Mouse (Mus musculus) midbrain, embryonic 10.5 days (tissue): ENCODE data around the gene Tmem156. TPM values are rescaled to one million over a fixed set of nuclear protein-coding genes. Genes with fewer than 3 reads are reported as not detected.

Source experiments
- DNase-seq: peaks from one replicate; pipeline ENCODE4 v3.0.0-alpha.2; 2017; ENCODE audit warnings: low spot score
- H3K27ac ChIP-seq: fragments of 300-500 bp; sonication (generic); replicated peaks from 2 replicates; pipeline ENCODE4 v1.5.1; 2016; ENCODE audit warnings: mild to moderate bottlenecking
- H3K27me3 ChIP-seq: fragments of 300-500 bp; sonication (generic); 2 replicates; pipeline ENCODE4 v1.6.1; 2016; ENCODE audit warnings: low read depth, mild to moderate bottlenecking; ENCODE audit not compliant: poor library complexity, severe bottlenecking
- H3K36me3 ChIP-seq: fragments of 300-500 bp; sonication (generic); 2 replicates; pipeline ENCODE4 v1.6.1; 2016; ENCODE audit warnings: mild to moderate bottlenecking, moderate library complexity
- H3K4me1 ChIP-seq: fragments of 300-500 bp; sonication (generic); 2 replicates; pipeline ENCODE4 v1.6.1; 2016
- H3K4me3 ChIP-seq: fragments of 300-500 bp; sonication (generic); 2 replicates; pipeline ENCODE4 v1.5.1; 2016; ENCODE audit warnings: mild to moderate bottlenecking, moderate library complexity
- H3K9me3 ChIP-seq: fragments of 300-500 bp; sonication (generic); replicated peaks from 2 replicates; pipeline ENCODE4 v1.6.1; 2016; ENCODE audit warnings: mild to moderate bottlenecking
- WGBS: fragments of 180-500 bp; shearing (Covaris S2); methylation state at CpG from one replicate; pipeline ENCODE4 v1.1.7; 2016; 5-methylcytosine and 5-hydroxymethylcytosine counted together
- polyA plus RNA-seq: library from polyadenylated mRNA; unstranded; fragments of >200 nt; fragmentation: Nextera tagmentation; extraction: Ambion mirVana; gene quantifications from 2 replicates; pipeline ENCODE4 v1.2.1, GENCODE M21; 2016

The Tmem156 gene
- polyA plus RNA-seq, 1 experiment from 2014 or later = not detected

DNA sequence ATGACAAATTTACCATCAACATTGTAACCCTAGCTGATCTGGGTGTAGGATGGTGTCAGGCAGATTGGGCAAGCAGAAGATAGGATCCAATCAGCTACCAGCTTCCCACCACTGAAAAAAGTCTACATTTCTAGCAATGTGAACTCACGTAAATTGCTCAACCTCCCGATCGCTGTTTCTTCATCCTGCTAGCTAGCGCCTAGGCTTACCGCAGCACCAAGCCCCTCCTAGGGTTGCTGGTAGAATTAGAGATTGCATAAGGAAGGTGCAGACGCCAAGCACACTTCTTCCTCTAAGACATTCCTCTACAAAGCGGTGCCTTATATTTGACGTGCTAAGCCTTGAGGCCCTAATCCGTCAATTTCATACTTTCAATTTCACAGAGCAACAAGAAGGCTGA is 53.6 kb downstream of the Tmem156 start:
- H3K27ac ChIP-seq = no peak overlapping the region

DNA sequence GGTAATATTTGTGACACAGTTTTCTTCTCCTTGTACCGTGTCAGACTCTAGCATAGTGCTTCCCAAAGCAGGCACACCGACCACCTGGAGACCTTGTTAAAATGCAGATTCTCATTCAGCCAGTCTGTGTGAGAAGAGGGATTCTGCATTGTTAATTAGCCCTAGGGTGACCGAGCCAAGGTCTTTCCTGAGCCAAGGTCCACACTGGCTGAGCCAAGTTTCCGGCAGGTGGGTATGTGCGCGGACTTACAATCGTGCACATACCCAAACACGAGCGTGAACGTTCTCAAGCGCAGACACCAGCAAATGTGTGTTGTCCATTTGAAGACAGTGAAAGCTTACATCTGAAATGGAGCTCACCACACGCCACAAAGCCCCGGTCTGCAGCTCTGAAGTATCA is 55.3 kb downstream of the Tmem156 start:
- H3K4me1 ChIP-seq = no peaks in the 10 kb centered on the region
- DNase-seq = no peak
- H3K27ac ChIP-seq = no peak overlapping the region
- no peaks in the 10 kb centered on the region for H3K9me3 ChIP-seq
- no peaks in the 10 kb centered on the region for H3K36me3 ChIP-seq
- 78% methylated on average over 13 of the region's 13 CpGs for WGBS
- H3K27me3 ChIP-seq = no peaks in the 10 kb centered on the region
- H3K4me3 ChIP-seq = no peak overlapping the region

More for the DNA sequence above, 53.6 kb downstream of the Tmem156 start:
- Histone ChIP-seq H3K27me3 (no peaks in the 10 kb centered on the region), H3K4me1 (no peaks in the 10 kb centered on the region), H3K4me3 (no peak overlapping the region), H3K36me3 (no peaks in the 10 kb centered on the region), H3K9me3 (no peaks in the 10 kb centered on the region)
- no peak for DNase-seq
- WGBS = 86% methylated on average over 9 of the region's 9 CpGs

- WGBS = 51% methylated on average over 9 of the region's 9 CpGs
- Histone ChIP-seq H3K9me3 (no peaks in the 10 kb centered on the region), H3K4me1 (0 out of 2 replicates have a peak, but pooled peaks cover 3% of the 10 kb centered on the region), H3K4me3 (no peak overlapping the region), H3K27me3 (no peaks in the 10 kb centered on the region), H3K27ac (no peak overlapping the region), H3K36me3 (no peaks in the 10 kb centered on the region)
- DNase-seq = no peak
Observed at GRCm38 (mm10) chr5:65028019-65028418, 63.9 kb downstream of the Tmem156 start.

DNA sequence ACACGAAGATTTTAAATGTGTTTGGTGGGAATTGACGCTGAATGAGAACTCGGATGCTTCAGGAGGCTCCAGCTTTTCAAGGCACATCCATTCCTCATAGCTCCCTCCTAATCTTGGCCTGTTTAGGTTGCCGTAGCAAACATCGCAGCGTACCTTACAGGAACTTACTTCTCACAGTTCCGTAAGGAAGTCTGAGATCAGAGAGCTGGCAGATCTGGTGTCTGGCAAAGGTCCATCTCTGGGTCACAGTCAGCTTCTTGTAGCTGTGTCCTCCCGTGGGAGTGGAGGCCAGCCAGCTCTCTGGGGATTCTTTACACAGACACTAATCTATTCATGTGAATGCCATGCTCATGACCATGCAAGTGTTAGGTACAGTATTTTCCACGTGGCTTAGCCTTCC is 65.2 kb downstream of the Tmem156 start:
- no peak for DNase-seq
- H3K4me1 ChIP-seq = 0 out of 2 replicates have a peak, but pooled peaks cover 3% of the 10 kb centered on the region
- H3K27ac ChIP-seq = no peak overlapping the region
- 82% methylated on average over 9 of the region's 9 CpGs for WGBS
- H3K9me3 ChIP-seq = no peaks in the 10 kb centered on the region
- no peak overlapping the region for H3K4me3 ChIP-seq
- no peaks in the 10 kb centered on the region for H3K27me3 ChIP-seq
- no peaks in the 10 kb centered on the region for H3K36me3 ChIP-seq

DNA sequence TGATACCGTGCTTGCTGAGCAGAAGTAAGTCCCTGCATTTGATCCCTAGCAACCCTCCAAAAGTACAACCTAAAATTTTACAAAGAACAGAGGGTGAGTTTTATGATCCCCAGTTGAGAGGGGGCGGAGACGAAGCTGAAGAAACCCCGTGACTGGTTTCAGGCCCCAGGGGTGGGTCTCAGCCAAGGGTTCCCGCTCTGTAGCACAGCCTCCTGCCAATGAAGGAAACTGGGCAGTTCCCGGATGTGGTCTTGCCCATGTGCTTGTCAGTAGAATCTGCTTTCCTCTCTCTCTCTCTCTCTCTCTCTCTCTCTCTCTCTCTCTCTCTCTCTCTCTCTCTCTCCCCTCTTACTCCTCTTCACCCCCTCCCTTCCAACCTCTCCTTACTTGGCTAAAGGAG is 66.0 kb downstream of the Tmem156 start:
- Histone ChIP-seq H3K27ac (no peak overlapping the region), H3K4me3 (no peak overlapping the region), H3K9me3 (no peaks in the 10 kb centered on the region), H3K36me3 (no peaks in the 10 kb centered on the region), H3K27me3 (no peaks in the 10 kb centered on the region), H3K4me1 (0 out of 2 replicates have a peak, but pooled peaks cover 3% of the 10 kb centered on the region)
- 68% methylated on average over 6 of the region's 6 CpGs for WGBS
- DNase-seq = no peak

DNA sequence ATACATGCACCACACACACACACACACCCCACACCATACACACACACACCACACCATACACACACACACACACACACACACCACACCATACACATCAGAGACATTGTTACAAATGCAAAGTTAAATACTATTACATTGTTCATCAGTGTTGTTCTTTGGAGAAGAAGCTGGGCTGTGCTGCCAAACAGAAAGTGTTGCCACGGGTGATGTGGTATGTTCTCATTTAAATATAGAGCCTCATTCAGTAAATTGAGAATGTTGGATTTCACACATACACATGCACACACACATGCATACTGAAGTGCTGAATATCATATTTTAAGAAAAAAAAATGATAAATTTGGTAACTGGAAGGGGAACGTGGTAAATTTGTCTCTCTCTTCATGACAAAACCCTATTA is 67.3 kb downstream of the Tmem156 start:
- 92% methylated on average over 2 of the region's 2 CpGs for WGBS
- H3K4me3 ChIP-seq = no peak overlapping the region
- H3K27ac ChIP-seq = no peak overlapping the region
- H3K27me3 ChIP-seq = no peaks in the 10 kb centered on the region
- DNase-seq = no peak
- no peaks in the 10 kb centered on the region for H3K9me3 ChIP-seq
- H3K36me3 ChIP-seq = no peaks in the 10 kb centered on the region
- H3K4me1 ChIP-seq = 0 out of 2 replicates have a peak, but pooled peaks cover 3% of the 10 kb centered on the region

DNA sequence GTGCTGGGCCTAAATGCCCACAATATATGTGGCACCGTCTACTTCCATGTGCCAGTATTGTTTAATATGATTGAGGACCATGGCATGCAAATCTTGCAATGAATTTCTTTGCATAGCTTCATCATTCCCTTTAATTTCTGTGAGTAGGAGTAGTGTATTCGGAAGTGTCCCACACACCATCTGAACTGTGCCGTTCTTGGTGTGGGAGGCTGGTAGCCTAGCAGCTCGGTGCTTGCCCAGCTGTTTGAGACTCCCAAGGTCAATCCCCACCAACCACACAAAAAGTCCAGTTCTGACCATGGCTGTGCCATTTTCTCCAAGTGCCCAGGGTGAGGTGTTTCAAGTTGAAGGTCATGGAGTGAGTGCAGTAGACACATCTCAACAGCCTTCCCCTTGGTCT is 69.9 kb downstream of the Tmem156 start:
- Histone ChIP-seq H3K27ac (no peak overlapping the region), H3K4me3 (no peak overlapping the region), H3K9me3 (no peaks in the 10 kb centered on the region), H3K4me1 (no peaks in the 10 kb centered on the region), H3K27me3 (no peaks in the 10 kb centered on the region), H3K36me3 (no peaks in the 10 kb centered on the region)
- DNase-seq = no peak
- WGBS = 94% methylated on average over 4 of the region's 4 CpGs

- Histone ChIP-seq H3K9me3 (no peaks in the 10 kb centered on the region), H3K4me3 (no peak overlapping the region), H3K36me3 (no peaks in the 10 kb centered on the region), H3K4me1 (no peaks in the 10 kb centered on the region), H3K27me3 (no peaks in the 10 kb centered on the region), H3K27ac (no peak overlapping the region)
- no peak for DNase-seq
- 81% methylated on average over 7 of the region's 7 CpGs for WGBS
Observed at GRCm38 (mm10) chr5:65019823-65020222, 72.1 kb downstream of the Tmem156 start.

DNA sequence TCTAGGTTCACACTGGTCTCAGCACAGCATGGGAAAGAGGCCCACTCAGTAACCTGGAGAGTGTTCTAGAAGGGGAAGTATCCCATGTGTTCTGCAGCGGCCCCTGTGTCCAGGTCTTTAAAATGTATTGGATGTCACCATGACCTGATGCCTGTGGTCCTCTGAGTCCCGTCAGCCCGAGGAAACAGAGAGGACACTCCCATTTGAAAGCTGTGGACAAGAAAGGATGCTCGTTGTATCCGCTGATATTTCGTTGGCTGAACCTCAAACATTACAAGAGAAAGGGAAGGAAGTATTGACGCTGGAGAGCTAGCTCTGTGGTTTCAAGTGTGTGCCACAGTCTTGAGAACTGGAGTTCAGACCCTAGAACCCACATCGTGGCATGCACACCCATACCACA is 72.8 kb downstream of the Tmem156 start:
- DNase-seq = no peak
- Histone ChIP-seq H3K27me3 (no peaks in the 10 kb centered on the region), H3K36me3 (no peaks in the 10 kb centered on the region), H3K4me1 (no peaks in the 10 kb centered on the region), H3K9me3 (no peaks in the 10 kb centered on the region), H3K27ac (no peak overlapping the region), H3K4me3 (no peak overlapping the region)
- 87% methylated on average over 8 of the region's 8 CpGs for WGBS

DNA sequence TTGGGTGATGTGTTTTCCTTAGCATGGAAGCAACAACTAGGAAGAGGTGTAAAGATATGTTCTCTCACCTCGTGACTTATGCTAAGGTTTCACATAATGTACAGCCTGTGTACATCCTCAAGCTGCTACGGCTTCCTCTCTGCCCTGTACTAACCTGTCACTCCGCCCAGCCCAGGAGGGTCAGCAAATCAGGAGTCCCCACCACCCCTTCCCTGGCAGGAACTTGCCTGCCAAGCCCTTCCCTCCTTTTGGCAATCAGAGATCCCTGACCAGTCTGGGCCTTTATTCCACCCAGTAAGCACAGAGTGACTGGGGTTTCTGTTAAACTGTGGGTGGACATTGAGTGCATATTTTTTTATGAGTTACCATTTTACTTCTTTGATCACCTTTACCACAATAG is 76.4 kb downstream of the Tmem156 start:
- H3K9me3 ChIP-seq = no peaks in the 10 kb centered on the region
- H3K27me3 ChIP-seq = no peaks in the 10 kb centered on the region
- H3K4me3 ChIP-seq = no peak overlapping the region
- WGBS = 88% methylated on average over 3 of the region's 3 CpGs
- 0 out of 2 replicates have a peak, but pooled peaks cover 5% of the 10 kb centered on the region for H3K4me1 ChIP-seq
- H3K27ac ChIP-seq = no peak overlapping the region
- H3K36me3 ChIP-seq = peaks cover under 1% of the 10 kb centered on the region; the same call in 1 of the 2 replicates
- DNase-seq = no peak

DNA sequence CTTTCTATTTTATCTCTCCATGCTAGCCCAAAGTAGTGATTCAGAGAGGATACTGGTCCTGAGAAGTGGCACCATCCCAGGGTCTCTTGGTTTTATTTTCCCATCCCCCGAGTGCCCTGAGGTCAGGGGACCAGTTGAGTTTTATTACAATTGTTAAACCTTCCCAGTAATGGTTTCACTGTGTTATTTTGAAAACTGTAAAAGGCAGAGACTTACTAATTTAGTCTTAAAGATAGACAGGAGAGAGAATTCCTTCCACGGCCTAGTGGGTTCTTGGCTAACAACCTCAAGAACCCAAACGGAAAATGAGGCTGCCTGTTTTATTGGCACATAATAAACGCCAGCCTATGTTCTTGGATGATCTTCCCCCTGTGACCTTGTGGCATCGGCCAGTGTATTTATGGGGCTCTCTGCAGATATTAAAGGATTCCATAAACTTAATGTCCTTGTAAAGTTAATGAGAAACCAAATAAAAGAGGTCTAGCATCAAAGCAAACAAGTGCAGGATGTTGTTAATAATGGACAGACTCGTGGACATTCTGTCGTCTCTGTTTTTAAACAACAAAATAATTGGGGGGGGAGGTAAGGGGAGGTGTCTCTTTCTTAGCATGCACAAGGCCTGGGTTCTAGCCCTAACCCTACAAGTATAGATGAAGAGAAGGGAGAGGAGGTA is 79.9 kb downstream of the Tmem156 start:
- Histone ChIP-seq H3K36me3 (peaks cover 8% of the 10 kb centered on the region; the same call in 1 of the 2 replicates), H3K4me3 (no peak overlapping the region), H3K27ac (no peak overlapping the region), H3K4me1 (0 out of 2 replicates have a peak, but pooled peaks cover 5% of the 10 kb centered on the region), H3K27me3 (no peaks in the 10 kb centered on the region), H3K9me3 (no peaks in the 10 kb centered on the region)
- no peak for DNase-seq
- WGBS = 91% methylated on average over 7 of the region's 7 CpGs

DNA sequence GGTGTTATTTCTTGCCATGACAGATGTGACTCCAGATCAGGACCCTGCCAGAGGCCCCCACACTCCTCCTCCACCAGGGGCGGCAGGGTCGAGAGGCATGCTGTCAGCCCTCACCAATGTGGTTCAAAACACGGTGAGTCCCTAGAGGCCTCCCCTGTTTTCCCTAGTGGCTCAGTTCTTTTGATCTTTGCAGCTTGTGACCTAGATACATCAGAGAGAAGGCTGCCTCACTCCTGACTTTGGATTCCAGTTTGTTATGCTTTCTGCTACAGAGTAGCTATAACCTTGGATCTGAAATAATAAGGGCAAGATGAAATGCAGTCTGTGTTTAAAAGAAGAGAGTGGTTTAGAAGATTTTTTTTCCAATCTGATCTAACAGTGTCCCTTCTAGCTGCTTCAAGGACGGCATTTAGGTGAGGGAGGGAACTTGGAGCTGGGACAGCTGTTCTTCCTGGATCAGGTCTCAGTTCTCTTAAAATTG is 85.9 kb downstream of the Tmem156 start:
- H3K36me3 ChIP-seq = peaks cover 8% of the 10 kb centered on the region; the same call in 1 of the 2 replicates
- no peaks in the 10 kb centered on the region for H3K27me3 ChIP-seq
- no peak overlapping the region for H3K27ac ChIP-seq
- DNase-seq = no peak
- H3K9me3 ChIP-seq = no peaks in the 10 kb centered on the region
- peaks cover 14% of the 10 kb centered on the region for H3K4me1 ChIP-seq
- 47% methylated on average over 4 of the region's 4 CpGs for WGBS
- H3K4me3 ChIP-seq = no peak overlapping the region

GRCm38 (mm10) chr5:65005251-65005650 is 86.7 kb downstream of the Tmem156 start:
- Histone ChIP-seq H3K4me1 (peaks cover 14% of the 10 kb centered on the region), H3K9me3 (no peaks in the 10 kb centered on the region), H3K27ac (no peak overlapping the region), H3K36me3 (peaks cover 5% of the 10 kb centered on the region; the same call in 1 of the 2 replicates), H3K27me3 (no peaks in the 10 kb centered on the region), H3K4me3 (no peak overlapping the region)
- 95% methylated on average over 4 of the region's 4 CpGs for WGBS
- DNase-seq = no peak
